Mouse (Mus musculus): Measurements from ENCODE around the gene Pax3. TPM values are rescaled to one million over a fixed set of nuclear protein-coding genes. Genes with fewer than 3 reads are reported as not detected.

Pax3 gene
- polyA plus RNA-seq, 1 experiment = 3.3 TPM

DNA sequence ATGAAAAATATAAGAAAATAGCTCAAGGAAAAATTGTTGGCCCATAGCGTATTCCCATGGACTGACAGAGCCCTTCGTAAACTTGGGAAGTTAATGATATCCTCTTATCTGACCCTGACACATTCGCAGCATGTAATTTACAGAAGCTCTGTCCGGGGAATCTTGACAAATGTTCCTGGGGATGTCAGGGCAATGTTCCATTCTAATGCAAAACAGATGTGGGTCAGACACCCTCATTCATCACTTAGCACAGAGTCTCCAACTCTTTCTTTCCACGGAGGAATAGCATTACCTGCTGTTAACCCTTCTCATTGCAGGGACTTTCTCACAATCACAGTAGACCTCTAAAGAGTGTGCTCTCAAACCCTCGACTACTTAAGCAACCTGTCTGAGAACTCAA lies 86.6 kb downstream of the Pax3 start:
- TF ChIP-seq POLR2A (IDR thresholded peaks at IDR 0.05; ENCODE audit: insufficient read depth, low read length) (no peak), EP300 (IDR thresholded peaks at IDR 0.05; ENCODE audit: insufficient read depth, low read depth, low read length) (no peak), CTCF (IDR thresholded peaks at IDR 0.05; ENCODE audit: low read depth, low read length) (no peak)
- Histone ChIP-seq H3K27me3 (ENCODE audit: control insufficient read depth, insufficient read depth, low read length, poor library complexity, severe bottlenecking) (no peaks in the 10 kb centered on the region; the same call in 1 of the 2 replicates), H3K4me3 (ENCODE audit: low read depth, low read length) (no peak overlapping the region), H3K9me3 (replicated peaks; ENCODE audit: control insufficient read depth, insufficient read depth, low read length, poor library complexity, severe bottlenecking) (no peaks in the 10 kb centered on the region), H3K9ac (ENCODE audit: low read depth, poor library complexity, severe bottlenecking) (no peak overlapping the region), H3K36me3 (ENCODE audit: control insufficient read depth, insufficient read depth, low read length, poor library complexity, severe bottlenecking) (no peaks in the 10 kb centered on the region), H3K4me1 (ENCODE audit: control insufficient read depth, insufficient read depth, low read length) (no peaks in the 10 kb centered on the region), H3K27ac (ENCODE audit: insufficient read depth, low read length) (no peak overlapping the region)

DNA sequence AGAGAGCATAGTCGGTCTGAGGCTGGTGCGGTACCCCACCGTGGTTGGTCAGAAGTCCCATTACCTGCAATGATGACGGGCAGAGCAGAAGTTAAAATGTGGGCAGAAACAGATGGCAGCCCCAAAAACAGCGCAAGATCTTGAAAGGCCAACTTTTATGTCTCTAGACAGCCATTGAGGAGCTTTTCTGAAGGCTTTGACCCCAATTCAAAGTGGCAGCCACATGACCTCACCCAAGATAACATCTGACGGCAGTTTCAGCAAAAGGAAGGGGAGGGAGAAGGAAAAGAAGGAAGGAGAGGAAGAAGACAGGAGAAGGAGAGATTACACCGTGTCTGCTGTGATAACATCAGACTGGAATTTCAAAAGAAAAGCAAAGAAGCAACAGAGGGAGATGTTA lies 93.4 kb downstream of the Pax3 start:
- Histone ChIP-seq H3K4me3 (ENCODE audit: low read depth, low read length) (no peak overlapping the region), H3K9ac (ENCODE audit: low read depth, poor library complexity, severe bottlenecking) (no peak overlapping the region), H3K36me3 (ENCODE audit: control insufficient read depth, insufficient read depth, low read length, poor library complexity, severe bottlenecking) (no peaks in the 10 kb centered on the region), H3K27ac (ENCODE audit: insufficient read depth, low read length) (no peak overlapping the region), H3K27me3 (ENCODE audit: control insufficient read depth, insufficient read depth, low read length, poor library complexity, severe bottlenecking) (no peaks in the 10 kb centered on the region; the same call in 1 of the 2 replicates), H3K9me3 (replicated peaks; ENCODE audit: control insufficient read depth, insufficient read depth, low read length, poor library complexity, severe bottlenecking) (no peaks in the 10 kb centered on the region), H3K4me1 (ENCODE audit: control insufficient read depth, insufficient read depth, low read length) (no peaks in the 10 kb centered on the region)
- TF ChIP-seq EP300 (IDR thresholded peaks at IDR 0.05; ENCODE audit: insufficient read depth, low read depth, low read length) = no peak
- no peak for TF ChIP-seq CTCF (IDR thresholded peaks at IDR 0.05; ENCODE audit: low read depth, low read length)
- no peak for TF ChIP-seq POLR2A (IDR thresholded peaks at IDR 0.05; ENCODE audit: insufficient read depth, low read length)

DNA sequence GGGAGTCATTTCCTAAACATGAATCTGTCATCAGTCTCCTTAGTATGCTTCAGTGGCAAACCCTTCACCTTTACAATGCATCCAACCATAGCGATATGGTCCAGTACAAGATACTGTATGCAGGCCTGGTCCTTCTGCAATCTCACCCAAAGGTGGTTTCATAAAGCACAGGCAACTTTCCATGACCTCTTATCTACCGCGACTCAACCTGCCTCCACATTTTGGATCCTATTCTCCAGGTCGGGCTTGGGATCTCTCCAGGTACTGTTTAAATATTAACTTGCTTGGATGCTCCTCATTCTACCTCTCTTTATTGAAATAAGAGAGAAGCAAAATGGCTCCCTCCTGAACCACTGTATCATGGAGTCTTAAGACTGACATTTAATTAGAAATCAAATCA lies 103.3 kb downstream of the Pax3 start:
- Histone ChIP-seq H3K36me3 (ENCODE audit: control insufficient read depth, insufficient read depth, low read length, poor library complexity, severe bottlenecking) (no peaks in the 10 kb centered on the region), H3K9me3 (replicated peaks; ENCODE audit: control insufficient read depth, insufficient read depth, low read length, poor library complexity, severe bottlenecking) (no peaks in the 10 kb centered on the region), H3K9ac (ENCODE audit: low read depth, poor library complexity, severe bottlenecking) (no peak overlapping the region), H3K27ac (ENCODE audit: insufficient read depth, low read length) (no peak overlapping the region), H3K4me1 (ENCODE audit: control insufficient read depth, insufficient read depth, low read length) (no peaks in the 10 kb centered on the region), H3K4me3 (ENCODE audit: low read depth, low read length) (no peak overlapping the region), H3K27me3 (ENCODE audit: control insufficient read depth, insufficient read depth, low read length, poor library complexity, severe bottlenecking) (no peaks in the 10 kb centered on the region)
- TF ChIP-seq CTCF (IDR thresholded peaks at IDR 0.05; ENCODE audit: low read depth, low read length) = no peak
- no peak for TF ChIP-seq POLR2A (IDR thresholded peaks at IDR 0.05; ENCODE audit: insufficient read depth, low read length)

DNA sequence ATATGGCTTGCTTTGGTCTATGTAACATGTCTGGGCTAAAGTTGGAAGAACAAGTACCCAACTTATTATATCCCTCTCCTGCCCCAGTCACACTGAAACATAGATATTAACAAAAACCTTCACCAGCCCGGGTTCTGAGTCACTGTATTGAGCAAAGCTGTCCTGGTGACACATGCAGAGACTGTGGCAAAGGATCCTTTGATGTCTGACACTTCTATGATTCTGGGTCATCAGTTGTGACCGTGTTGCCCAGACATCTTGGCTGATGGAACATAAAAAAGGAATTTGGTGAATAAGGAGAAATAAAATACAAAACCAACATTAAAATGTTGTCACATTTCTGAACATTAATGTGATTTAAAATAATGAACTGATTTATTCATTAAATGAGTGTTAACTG lies 108.3 kb downstream of the Pax3 start:
- Histone ChIP-seq H3K4me3 (ENCODE audit: low read depth, low read length) (no peak overlapping the region), H3K36me3 (ENCODE audit: control insufficient read depth, insufficient read depth, low read length, poor library complexity, severe bottlenecking) (no peaks in the 10 kb centered on the region), H3K27ac (ENCODE audit: insufficient read depth, low read length) (no peak overlapping the region)

DNA sequence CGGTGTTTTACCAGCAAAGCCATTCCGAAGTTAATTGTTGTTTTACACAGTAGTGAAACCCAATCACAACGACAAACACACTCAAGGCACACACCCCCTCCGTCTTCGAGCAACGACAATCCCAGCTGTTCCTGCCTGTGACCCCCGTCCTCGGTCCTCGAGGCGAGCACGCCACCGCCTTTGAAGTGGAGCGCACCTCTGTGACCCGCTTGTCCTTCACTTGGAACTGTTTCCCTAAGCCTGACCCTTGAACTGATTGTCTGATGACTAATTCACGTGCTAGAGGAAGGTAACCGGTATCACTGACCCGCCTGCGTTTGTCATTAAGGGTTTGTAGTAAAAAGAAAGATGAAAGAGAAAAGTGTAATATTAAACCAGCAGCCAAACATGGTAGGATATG lies 115.2 kb downstream of the Pax3 start:
- Histone ChIP-seq H3K4me3 (ENCODE audit: low read depth, low read length) (no peak overlapping the region), H3K4me1 (ENCODE audit: control insufficient read depth, insufficient read depth, low read length) (no peaks in the 10 kb centered on the region), H3K9ac (ENCODE audit: low read depth, poor library complexity, severe bottlenecking) (no peak overlapping the region), H3K36me3 (ENCODE audit: control insufficient read depth, insufficient read depth, low read length, poor library complexity, severe bottlenecking) (no peaks in the 10 kb centered on the region), H3K27ac (ENCODE audit: insufficient read depth, low read length) (no peak overlapping the region), H3K27me3 (ENCODE audit: control insufficient read depth, insufficient read depth, low read length, poor library complexity, severe bottlenecking) (no peaks in the 10 kb centered on the region), H3K9me3 (replicated peaks; ENCODE audit: control insufficient read depth, insufficient read depth, low read length, poor library complexity, severe bottlenecking) (peaks cover 2% of the 10 kb centered on the region; the same call in 1 of the 2 replicates)
- TF ChIP-seq CTCF (IDR thresholded peaks at IDR 0.05; ENCODE audit: low read depth, low read length) (no peak), POLR2A (IDR thresholded peaks at IDR 0.05; ENCODE audit: insufficient read depth, low read length) (no peak), EP300 (IDR thresholded peaks at IDR 0.05; ENCODE audit: insufficient read depth, low read depth, low read length) (no peak)

More for the DNA sequence above, 108.3 kb downstream of the Pax3 start:
- Histone ChIP-seq H3K9ac (ENCODE audit: low read depth, poor library complexity, severe bottlenecking) (no peak overlapping the region), H3K4me1 (ENCODE audit: control insufficient read depth, insufficient read depth, low read length) (no peaks in the 10 kb centered on the region), H3K27me3 (ENCODE audit: control insufficient read depth, insufficient read depth, low read length, poor library complexity, severe bottlenecking) (no peaks in the 10 kb centered on the region), H3K9me3 (replicated peaks; ENCODE audit: control insufficient read depth, insufficient read depth, low read length, poor library complexity, severe bottlenecking) (no peaks in the 10 kb centered on the region)
- no peak for TF ChIP-seq CTCF (IDR thresholded peaks at IDR 0.05; ENCODE audit: low read depth, low read length)
- TF ChIP-seq EP300 (IDR thresholded peaks at IDR 0.05; ENCODE audit: insufficient read depth, low read depth, low read length) = no peak
- TF ChIP-seq POLR2A (IDR thresholded peaks at IDR 0.05; ENCODE audit: insufficient read depth, low read length) = no peak

DNA sequence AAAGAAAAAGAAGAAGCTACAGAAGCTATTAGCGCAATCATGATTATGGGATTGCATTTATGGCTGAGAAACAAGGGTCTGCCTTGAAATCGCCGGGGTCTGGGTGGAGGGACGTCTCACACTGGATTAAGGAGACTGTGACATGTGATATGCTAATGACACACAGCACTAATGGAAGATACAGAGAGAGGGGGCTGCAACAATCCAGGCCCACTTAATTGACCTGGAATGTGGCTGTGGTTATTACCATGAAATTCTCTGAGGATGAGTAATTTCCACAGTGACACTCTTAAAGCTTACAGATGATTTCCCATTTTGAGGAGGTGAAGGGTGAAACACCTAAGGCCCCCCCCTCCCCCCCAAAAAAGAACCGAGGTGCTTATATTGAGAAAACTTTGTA lies 136.1 kb downstream of the Pax3 start:
- no peak for TF ChIP-seq POLR2A (IDR thresholded peaks at IDR 0.05; ENCODE audit: insufficient read depth, low read length)
- TF ChIP-seq EP300 (IDR thresholded peaks at IDR 0.05; ENCODE audit: insufficient read depth, low read depth, low read length) = no peak
- TF ChIP-seq CTCF (IDR thresholded peaks at IDR 0.05; ENCODE audit: low read depth, low read length) = no peak
- H3K9ac ChIP-seq (ENCODE audit: low read depth, poor library complexity, severe bottlenecking) = no peak overlapping the region
- H3K27ac ChIP-seq (ENCODE audit: insufficient read depth, low read length) = no peak overlapping the region
- no peaks in the 10 kb centered on the region for H3K36me3 ChIP-seq (ENCODE audit: control insufficient read depth, insufficient read depth, low read length, poor library complexity, severe bottlenecking)
- no peak overlapping the region for H3K4me3 ChIP-seq (ENCODE audit: low read depth, low read length)
- H3K27me3 ChIP-seq (ENCODE audit: control insufficient read depth, insufficient read depth, low read length, poor library complexity, severe bottlenecking) = no peaks in the 10 kb centered on the region
- H3K4me1 ChIP-seq (ENCODE audit: control insufficient read depth, insufficient read depth, low read length) = no peaks in the 10 kb centered on the region
- H3K9me3 ChIP-seq (replicated peaks; ENCODE audit: control insufficient read depth, insufficient read depth, low read length, poor library complexity, severe bottlenecking) = no peaks in the 10 kb centered on the region

All from ES-Bruce4 (cell line).